Mouse (Mus musculus) adrenal gland, adult 18-20 months (tissue): Measurements from ENCODE around the gene Erf. TPM values are rescaled to one million over a fixed set of nuclear protein-coding genes. Genes with fewer than 3 reads are reported as not detected.
A peak's percentile ranks its signal among the peaks of the same experiment; 100 is the strongest.

Source experiments
- DNase-seq, 2 experiments: peaks; one replicate each; pipeline ENCODE4 v3.0.0; 2021 to 2022; ENCODE audit warnings: low spot score in 2 of 2
- total RNA-seq, 2 experiments: library from RNA; stranded (reverse); gene quantifications; 1 replicate in 1 of 2; 2 replicates in 1 of 2; pipeline ENCODE4 v1.2.3; 2021

The Erf gene
- total RNA-seq, 2 experiments from 2014 or later: 18.3 to 25.8 TPM

GRCm38 (mm10) chr7:25281734-25282601 lies 31.4 kb upstream of the Erf start:
- peak; percentile 96 to 97 for DNase-seq

DNA sequence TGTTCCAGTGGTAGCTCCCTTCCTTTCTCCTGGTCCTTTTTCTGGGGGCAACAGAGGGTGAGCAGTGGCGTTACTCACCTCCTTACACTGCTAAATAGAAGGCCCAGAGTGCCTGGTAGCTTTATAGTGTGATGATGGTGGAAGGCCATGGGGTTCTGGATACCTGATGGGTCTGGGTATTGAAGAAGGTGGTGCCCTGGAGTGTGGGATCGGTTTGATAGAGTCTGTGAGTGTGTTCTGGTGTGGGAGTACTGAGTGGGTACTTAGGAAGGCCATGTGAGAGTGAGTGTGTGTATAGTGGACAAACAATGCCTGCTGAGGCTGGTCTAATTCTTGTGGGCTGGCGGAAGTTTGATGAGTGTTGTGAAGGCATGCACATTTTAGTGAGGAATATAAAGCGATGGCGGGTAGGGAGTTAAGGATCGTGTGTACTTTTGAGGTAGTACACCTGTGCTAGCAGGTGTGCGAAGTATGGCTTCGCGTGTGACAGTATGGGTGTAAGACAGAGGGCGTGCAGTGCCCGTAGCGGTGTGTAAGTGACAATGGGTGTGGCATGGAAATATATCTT lies 30.7 kb upstream of the Erf start:
- peak in 1 of 2 experiments; percentile 7 for DNase-seq

GRCm38 (mm10) chr7:25279861-25280791 lies 29.6 kb upstream of the Erf start:
- peak; percentile 60 for DNase-seq

DNA sequence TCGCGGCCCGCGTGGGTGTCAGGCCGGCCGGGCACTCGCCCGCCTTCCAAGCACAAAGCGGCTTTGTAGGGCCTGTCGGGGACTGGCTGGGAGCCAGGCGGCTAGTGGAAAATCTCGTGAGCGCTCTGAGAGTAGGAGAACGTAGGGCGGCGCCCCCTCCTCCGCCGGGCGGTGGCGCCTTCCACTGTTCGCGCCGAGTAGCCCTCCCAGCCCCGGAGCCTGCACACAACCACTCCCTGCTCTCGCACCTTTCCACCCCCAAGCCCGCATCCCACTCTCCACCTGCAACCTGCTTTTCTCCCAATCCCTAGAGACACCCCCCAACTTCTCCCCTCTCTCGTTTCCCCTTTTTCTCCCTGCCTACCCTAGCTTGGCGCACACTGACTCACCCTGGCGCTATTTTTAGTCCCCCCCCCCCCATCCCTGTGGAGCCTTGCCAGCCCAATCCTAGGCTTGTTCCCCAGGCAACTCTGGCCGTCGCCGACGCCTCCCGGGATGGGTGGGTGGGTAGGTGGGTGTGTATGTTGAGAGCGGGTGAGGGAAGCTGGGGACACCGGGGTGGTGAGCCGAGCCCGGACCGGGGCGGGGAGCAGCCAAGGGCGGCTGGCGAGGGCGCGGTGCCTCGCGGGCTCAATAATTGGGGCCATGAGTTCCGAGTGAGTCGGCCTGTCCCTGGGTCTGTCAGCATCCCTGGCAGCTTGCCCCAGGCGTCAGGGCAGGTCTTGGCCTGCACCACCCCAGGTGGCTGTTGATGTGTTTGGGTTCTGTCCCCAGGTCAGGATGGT lies 28.7 kb upstream of the Erf start:
- DNase-seq: peak; percentile 85 to 87

DNA sequence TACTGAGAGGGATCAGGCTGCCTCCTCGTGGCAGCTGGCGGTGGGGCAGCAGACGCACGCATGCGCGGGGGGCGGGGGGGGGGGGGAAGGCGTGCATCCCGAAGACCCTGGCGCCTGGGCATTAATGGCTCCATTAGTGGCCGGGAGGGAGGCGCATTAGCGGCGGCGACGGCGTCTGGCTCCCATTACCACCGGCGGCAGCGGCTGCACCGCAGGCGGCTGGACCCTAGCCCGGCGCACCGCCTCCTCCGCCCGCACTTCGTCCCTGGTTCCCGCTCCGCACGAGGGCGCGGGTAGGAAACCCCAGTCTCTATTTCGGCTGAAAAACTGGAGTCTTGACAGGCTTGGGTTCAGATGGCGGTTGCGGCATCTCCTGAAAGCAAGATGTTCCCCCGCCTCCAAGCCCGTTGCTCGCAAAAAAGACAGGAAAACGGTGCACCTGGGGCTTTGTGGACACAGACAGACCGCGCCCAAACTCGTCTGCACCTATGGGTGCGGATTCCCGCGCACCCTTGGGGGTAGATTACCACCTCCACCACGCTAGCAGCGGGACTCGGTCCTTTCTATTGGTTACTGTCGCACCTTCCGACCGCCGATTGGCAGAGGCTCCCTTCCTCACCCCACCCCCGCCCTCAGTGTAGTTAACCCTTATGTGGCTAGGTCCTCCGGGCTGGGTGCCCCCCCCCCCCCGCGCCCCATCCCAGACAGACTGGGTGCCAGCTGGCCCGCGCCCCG lies 27.9 kb upstream of the Erf start:
- peak; percentile 65 to 66 for DNase-seq

- DNase-seq: peak in 1 of 2 experiments; percentile 2
Observed at GRCm38 (mm10) chr7:25277998-25278340, 27.4 kb upstream of the Erf start.

- DNase-seq: no peak
Observed at GRCm38 (mm10) chr7:25277405-25277804, 26.8 kb upstream of the Erf start.

GRCm38 (mm10) chr7:25275555-25276298 lies 25.2 kb upstream of the Erf start:
- DNase-seq: peak in 1 of 2 experiments; percentile 2

- DNase-seq: peak in 1 of 2 experiments; percentile 1
Observed at GRCm38 (mm10) chr7:25274996-25275395, 24.4 kb upstream of the Erf start.

- DNase-seq: peak in 1 of 2 experiments; percentile 4
Observed at GRCm38 (mm10) chr7:25274571-25274970, 24.0 kb upstream of the Erf start.

GRCm38 (mm10) chr7:25273259-25274241 lies 23.0 kb upstream of the Erf start:
- DNase-seq: peak in 1 of 2 experiments; percentile 2

DNA sequence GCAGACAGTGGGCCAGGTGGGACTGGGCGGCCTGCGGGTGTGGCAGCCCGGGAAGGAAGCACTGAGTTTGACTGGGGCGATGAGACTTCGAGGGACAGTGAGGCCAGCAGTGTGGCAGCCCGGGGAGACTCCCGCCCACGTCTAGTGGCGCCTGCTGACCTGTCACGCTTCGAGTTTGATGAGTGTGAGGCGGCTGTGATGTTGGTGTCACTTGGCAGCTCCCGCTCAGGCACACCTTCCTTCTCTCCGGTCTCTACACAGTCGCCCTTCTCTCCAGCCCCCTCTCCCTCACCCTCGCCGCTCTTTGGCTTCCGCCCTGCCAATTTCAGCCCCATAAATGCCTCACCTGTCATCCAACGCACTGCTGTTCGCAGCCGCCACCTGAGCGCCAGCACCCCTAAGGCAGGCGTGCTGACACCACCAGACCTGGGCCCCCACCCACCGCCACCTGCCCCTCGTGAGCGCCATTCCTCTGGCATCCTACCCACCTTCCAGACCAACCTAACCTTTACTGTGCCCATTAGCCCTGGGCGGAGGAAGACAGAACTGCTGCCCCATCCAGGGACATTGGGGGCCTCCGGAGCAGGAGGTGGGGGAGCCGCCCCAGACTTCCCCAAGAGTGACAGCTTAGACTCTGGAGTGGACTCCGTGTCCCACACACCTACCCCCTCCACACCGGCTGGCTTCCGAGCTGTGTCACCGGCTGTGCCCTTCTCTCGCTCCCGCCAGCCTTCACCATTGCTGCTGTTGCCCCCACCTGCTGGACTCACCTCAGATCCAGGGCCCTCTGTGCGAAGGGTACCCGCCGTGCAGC lies 22.1 kb upstream of the Erf start:
- DNase-seq: peak in 1 of 2 experiments; percentile 1

DNA sequence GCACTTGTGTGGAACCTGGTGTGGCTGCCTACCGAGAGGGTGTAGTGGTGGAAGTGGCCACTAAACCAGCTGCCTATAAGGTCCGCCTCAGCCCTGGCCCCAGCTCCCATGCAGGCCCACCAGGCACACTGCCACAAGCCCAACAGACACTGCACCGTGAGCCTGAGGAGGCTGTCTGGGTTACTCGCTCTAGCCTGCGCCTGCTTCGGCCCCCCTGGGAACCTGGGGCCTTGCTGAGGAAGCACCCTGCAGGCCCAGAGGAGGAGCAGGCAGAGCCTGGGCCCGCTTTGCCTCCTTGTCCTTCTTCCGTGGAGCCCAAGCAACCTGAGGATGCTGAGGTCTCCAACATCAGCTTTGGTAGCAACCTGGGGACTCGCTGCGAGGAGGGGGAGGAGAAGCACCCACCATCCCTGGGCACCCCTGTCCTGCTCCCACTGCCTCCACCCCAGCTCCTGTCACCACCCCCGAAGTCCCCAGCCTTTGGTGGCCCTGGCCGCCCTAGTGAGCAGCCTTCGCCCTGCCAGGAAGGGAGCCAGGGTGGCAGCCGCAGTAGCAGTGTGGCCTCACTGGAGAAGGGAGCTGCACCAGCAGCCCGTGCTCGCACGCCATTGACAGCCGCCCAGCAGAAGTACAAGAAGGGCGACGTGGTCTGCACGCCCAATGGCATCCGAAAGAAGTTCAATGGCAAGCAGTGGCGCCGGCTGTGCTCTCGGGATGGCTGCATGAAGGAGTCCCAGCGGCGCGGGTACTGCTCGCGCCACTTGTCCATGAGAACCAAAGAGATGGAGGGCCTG lies 21.3 kb upstream of the Erf start:
- peak in 1 of 2 experiments; percentile 1 for DNase-seq

DNA sequence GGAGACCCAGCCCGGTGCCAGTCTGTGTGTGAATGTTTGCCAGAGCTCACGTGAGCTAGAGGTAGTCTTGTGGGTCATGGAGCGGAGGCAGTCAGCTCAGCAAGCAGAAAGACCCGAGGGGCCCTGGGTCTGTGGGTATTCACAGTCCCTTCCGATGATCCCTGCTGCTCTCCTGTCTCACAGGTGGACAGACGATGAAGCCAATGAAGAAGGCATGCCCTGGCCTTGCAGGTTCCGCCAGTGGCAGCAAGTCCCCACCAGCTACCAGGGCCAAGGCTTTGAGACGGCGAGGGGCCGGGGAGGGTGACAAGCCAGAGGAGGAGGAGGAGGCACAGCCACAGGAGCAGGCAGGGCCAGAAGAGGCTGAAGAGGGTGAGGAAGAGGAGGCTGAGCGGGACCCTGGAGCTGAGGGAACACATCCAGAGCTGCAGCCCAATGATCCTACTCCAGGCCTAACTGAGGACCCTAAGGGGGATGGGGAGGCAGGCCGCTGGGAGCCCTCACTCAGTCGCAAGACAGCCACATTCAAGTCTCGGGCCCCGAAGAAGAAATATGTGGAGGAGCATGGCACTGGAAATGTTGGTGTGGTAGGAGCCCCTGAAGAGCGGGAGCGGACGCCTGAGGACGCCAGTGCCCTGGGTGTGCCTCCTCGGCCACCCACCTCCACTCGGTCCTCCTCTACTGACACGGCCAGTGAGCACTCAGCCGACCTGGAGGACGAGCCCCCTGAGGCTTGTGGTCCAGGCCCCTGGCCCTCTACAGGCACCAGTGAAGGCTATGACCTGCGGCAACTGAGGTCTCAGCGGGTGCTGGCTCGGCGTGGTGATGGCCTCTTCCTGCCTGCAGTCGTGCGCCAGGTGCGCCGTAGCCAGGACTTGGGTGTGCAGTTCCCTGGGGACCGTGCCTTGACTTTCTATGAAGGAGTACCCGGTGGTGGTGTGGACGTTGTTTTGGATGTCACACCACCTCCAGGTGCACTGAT lies 20.4 kb upstream of the Erf start:
- DNase-seq: peak in 1 of 2 experiments; percentile 1
